Mouse (Mus musculus) neural tube, embryonic 15.5 days (tissue): ENCODE data around the gene Lctl. TPM values are rescaled to one million over a fixed set of nuclear protein-coding genes. Genes with fewer than 3 reads are reported as not detected.
A peak's percentile ranks its signal among the peaks of the same experiment; 100 is the strongest.

Experiments
- ATAC-seq: fragments of 200-750 bp; cut with Nextera tagmentation; 2 replicates; pipeline ENCODE4 v1.8.0; 2017; ENCODE audit warnings: mild to moderate bottlenecking, moderate TSS enrichment, moderate library complexity; ENCODE audit not compliant: low FRiP score
- H3K27ac ChIP-seq: fragments of 300-500 bp; sonication (generic); replicated peaks from 2 replicates; pipeline ENCODE4 v1.5.1; 2015; ENCODE audit warnings: mild to moderate bottlenecking, inconsistent platforms
- H3K27me3 ChIP-seq: fragments of 300-500 bp; sonication (generic); replicated peaks from 2 replicates; pipeline ENCODE4 v1.6.1; 2015; ENCODE audit warnings: inconsistent platforms
- H3K36me3 ChIP-seq: fragments of 300-500 bp; sonication (generic); 2 replicates; pipeline ENCODE4 v1.6.1; 2015; ENCODE audit warnings: inconsistent platforms
- H3K4me1 ChIP-seq: fragments of 300-500 bp; sonication (generic); 2 replicates; pipeline ENCODE4 v1.6.1; 2015; ENCODE audit warnings: inconsistent platforms
- H3K4me2 ChIP-seq: fragments of 300-500 bp; sonication (generic); 2 replicates; pipeline ENCODE4 v1.6.1; 2015; ENCODE audit warnings: inconsistent platforms, mild to moderate bottlenecking, moderate library complexity
- H3K4me3 ChIP-seq: fragments of 300-500 bp; sonication (generic); replicated peaks from 2 replicates; pipeline ENCODE4 v1.5.1; 2015; ENCODE audit warnings: mild to moderate bottlenecking, inconsistent platforms
- H3K9ac ChIP-seq: fragments of 300-500 bp; sonication (generic); replicated peaks from 2 replicates; pipeline ENCODE4 v1.6.1; 2015; ENCODE audit warnings: mild to moderate bottlenecking, inconsistent platforms
- H3K9me3 ChIP-seq: fragments of 300-500 bp; sonication (generic); replicated peaks from 2 replicates; pipeline ENCODE4 v1.6.1; 2016; ENCODE audit warnings: inconsistent platforms
- WGBS: fragments of 180-500 bp; shearing (Covaris S2); methylation state at CpG from one replicate; pipeline ENCODE4 v1.1.7; 2015; ENCODE audit warnings: mixed read lengths; 5-methylcytosine and 5-hydroxymethylcytosine counted together
- polyA plus RNA-seq: library from polyadenylated mRNA; unstranded; fragments of >200 nt; fragmentation: Nextera tagmentation; extraction: Ambion mirVana; gene quantifications from 2 replicates; pipeline ENCODE4 v1.2.1, GENCODE M21; 2015

Gene Lctl
- polyA plus RNA-seq, 1 experiment from 2014 or later, result not detected

GRCm38 (mm10) chr9:64086543-64086942 lies 30.4 kb upstream of the Lctl start:
- H3K9me3 ChIP-seq, result no peaks in the 10 kb centered on the region
- H3K36me3 ChIP-seq, result no peaks in the 10 kb centered on the region
- no peak overlapping the region for H3K4me3 ChIP-seq
- H3K27ac ChIP-seq, result no peak overlapping the region
- ATAC-seq, result no peak
- H3K4me1 ChIP-seq, result peaks cover 17% of the 10 kb centered on the region
- WGBS, result 80% methylated on average over 6 of the region's 6 CpGs
- no peak overlapping the region for H3K4me2 ChIP-seq
- no peak overlapping the region for H3K9ac ChIP-seq
- peaks cover 29% of the 10 kb centered on the region for H3K27me3 ChIP-seq

DNA sequence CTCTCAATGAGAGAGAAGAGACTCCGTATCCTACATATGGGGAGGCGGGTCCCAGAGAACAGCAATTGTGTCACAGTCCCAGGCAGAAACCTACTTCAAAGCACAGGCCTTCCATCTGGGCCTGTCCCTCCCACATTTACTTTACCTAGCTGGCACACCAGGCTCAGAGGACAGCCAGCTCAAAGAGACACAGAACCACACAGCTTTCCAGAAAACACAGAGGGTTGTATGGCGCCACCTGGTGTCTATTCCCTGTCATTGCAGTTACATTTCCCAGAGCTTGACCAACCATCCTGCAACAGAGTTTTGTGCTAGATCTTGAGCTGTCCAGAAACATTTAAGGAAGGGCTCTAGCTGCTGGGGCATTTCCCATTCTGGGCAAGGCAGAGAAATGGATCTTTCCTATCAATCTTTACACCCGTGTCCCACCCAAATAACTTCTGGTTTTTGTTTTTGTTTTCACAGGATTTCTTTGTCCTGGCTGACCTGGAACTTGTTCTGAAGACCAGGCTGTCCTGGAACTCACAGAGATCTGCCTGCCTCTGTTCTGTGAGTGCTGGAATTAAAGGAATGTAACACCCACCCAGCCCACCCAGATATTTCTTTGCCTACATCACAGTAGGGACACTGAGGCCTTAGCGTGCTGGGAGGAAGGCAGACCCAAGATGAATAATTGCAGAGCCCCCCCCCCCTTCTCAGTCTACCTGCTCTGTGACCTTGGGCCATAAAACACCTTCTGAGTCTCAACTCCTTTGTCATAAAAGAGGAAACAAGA lies 29.3 kb upstream of the Lctl start:
- H3K4me3 ChIP-seq, result no peak overlapping the region
- H3K9me3 ChIP-seq, result no peaks in the 10 kb centered on the region
- no peak overlapping the region for H3K4me2 ChIP-seq
- peaks cover 17% of the 10 kb centered on the region for H3K4me1 ChIP-seq
- H3K9ac ChIP-seq, result no peak overlapping the region
- no peaks in the 10 kb centered on the region for H3K36me3 ChIP-seq
- ATAC-seq, result peak; percentile 31; the same call in 1 of the 2 replicates
- H3K27me3 ChIP-seq, result peaks cover 29% of the 10 kb centered on the region
- 48% methylated on average over 5 of the region's 5 CpGs for WGBS
- no peak overlapping the region for H3K27ac ChIP-seq

DNA sequence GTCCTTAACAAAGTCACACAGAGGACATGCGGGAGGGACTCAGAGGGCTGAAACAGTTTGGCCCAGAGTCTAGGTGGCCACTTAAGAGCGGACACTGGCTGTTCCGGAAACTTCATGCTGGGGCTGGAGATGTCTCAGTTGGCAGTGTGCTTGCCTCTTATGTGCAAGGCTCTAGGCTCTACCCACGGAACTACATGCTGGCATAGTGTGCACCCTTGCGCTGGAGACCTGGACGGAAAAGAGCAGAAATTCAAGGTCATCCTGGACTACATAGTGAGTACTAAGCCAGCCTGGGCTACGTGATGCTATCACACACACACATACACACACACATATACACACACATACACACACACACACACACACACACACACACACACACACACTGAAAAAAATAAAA lies 28.6 kb upstream of the Lctl start:
- 94% methylated on average over 7 of the region's 7 CpGs for WGBS
- Histone ChIP-seq H3K4me1 (peaks cover 17% of the 10 kb centered on the region), H3K36me3 (no peaks in the 10 kb centered on the region), H3K9ac (no peak overlapping the region), H3K9me3 (no peaks in the 10 kb centered on the region), H3K27me3 (peaks cover 24% of the 10 kb centered on the region), H3K4me3 (no peak overlapping the region), H3K27ac (no peak overlapping the region), H3K4me2 (no peak overlapping the region)
- ATAC-seq, result no peak

DNA sequence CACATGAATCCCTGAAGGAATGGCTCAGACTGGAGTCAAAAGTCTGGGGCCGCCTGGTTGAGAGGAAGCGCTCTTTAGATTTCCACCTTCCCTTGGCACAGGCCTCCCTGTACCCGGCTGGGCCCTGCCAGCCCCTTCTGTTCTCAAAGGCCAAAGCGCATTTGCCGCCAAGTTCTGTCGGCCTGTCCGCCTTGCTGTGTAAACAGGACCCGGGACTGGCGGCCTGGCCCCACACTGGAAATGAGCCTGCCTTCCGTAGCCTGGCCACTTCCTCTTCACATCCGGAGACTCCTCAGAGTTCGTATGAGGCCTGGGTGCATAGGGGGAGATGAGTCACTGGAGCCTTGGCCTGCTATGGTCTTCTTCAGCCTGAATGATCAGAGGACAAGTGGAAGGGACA lies 27.9 kb upstream of the Lctl start:
- Histone ChIP-seq H3K4me3 (no peak overlapping the region), H3K9me3 (no peaks in the 10 kb centered on the region), H3K27ac (peak overlapping the region; percentile 49; the same call in 1 of the 2 replicates), H3K4me2 (no peak overlapping the region), H3K27me3 (peaks cover 17% of the 10 kb centered on the region), H3K9ac (no peak overlapping the region), H3K4me1 (peaks cover 17% of the 10 kb centered on the region), H3K36me3 (no peaks in the 10 kb centered on the region)
- WGBS, result 58% methylated on average over 12 of the region's 12 CpGs
- no peak for ATAC-seq

GRCm38 (mm10) chr9:64094083-64094482 lies 22.9 kb upstream of the Lctl start:
- H3K9me3 ChIP-seq, result no peaks in the 10 kb centered on the region
- H3K27me3 ChIP-seq, result no peaks in the 10 kb centered on the region

DNA sequence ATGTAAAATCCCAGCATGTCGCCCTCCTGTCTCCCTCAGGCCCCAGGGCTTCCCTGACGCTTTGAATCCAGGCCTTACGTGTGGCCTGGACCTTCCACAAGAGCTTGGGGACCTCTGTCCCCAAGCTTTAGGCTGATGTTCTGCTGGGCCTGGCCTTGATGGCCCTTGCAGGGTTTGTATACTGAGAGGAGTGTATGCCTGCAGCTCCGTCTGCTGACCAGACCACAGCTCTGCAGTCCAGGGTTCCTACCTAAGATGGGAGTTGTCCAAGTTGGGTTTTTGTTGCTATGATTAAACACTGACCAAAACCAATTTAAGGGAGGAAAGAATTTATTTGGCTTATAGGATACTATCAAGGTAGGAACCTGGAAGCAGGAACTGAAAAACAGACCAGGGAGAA lies 18.7 kb upstream of the Lctl start:
- no peak for ATAC-seq
- Histone ChIP-seq H3K4me1 (peaks cover 11% of the 10 kb centered on the region), H3K9ac (no peak overlapping the region), H3K27me3 (no peaks in the 10 kb centered on the region), H3K4me3 (no peak overlapping the region), H3K36me3 (no peaks in the 10 kb centered on the region), H3K27ac (no peak overlapping the region), H3K9me3 (no peaks in the 10 kb centered on the region), H3K4me2 (no peak overlapping the region)
- 76% methylated on average over 4 of the region's 4 CpGs for WGBS

More at GRCm38 (mm10) chr9:64094083-64094482, 22.9 kb upstream of the Lctl start:
- no peak for ATAC-seq
- 44% methylated on average over 11 of the region's 11 CpGs for WGBS
- no peak overlapping the region for H3K27ac ChIP-seq
- no peak overlapping the region for H3K4me3 ChIP-seq
- H3K4me1 ChIP-seq, result peaks cover 11% of the 10 kb centered on the region
- no peak overlapping the region for H3K4me2 ChIP-seq
- no peak overlapping the region for H3K9ac ChIP-seq
- H3K36me3 ChIP-seq, result no peaks in the 10 kb centered on the region

GRCm38 (mm10) chr9:64100442-64100841 lies 16.5 kb upstream of the Lctl start:
- no peak overlapping the region for H3K9ac ChIP-seq
- WGBS, result 3% methylated on average over 4 of the region's 4 CpGs
- H3K9me3 ChIP-seq, result no peaks in the 10 kb centered on the region
- H3K27ac ChIP-seq, result no peak overlapping the region
- no peaks in the 10 kb centered on the region for H3K27me3 ChIP-seq
- H3K4me2 ChIP-seq, result no peak overlapping the region
- ATAC-seq, result no peak
- no peaks in the 10 kb centered on the region for H3K4me1 ChIP-seq
- H3K4me3 ChIP-seq, result no peak overlapping the region
- H3K36me3 ChIP-seq, result no peaks in the 10 kb centered on the region

DNA sequence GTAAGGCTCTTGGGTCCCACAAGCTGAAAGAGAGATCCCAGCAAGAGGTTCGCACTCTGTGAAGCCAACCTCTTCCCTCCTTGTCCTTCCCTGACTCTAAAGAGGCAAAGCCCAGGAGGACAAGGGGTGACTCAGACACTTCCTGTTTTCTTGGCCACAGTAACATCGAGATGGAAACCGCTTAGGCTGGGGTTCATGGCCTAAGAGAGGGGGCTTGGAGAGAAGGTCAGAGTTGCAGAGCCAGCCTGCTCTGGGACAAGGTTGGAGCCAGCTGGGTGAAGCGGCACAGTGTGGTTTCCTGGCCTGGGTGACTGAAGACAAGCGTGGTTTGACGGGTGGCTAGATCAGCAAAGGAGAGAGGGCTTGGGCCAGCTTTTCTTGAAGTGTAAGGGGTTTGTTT lies 11.6 kb upstream of the Lctl start:
- no peaks in the 10 kb centered on the region for H3K9me3 ChIP-seq
- WGBS, result 89% methylated on average over 6 of the region's 6 CpGs
- no peaks in the 10 kb centered on the region for H3K27me3 ChIP-seq
- H3K4me1 ChIP-seq, result no peaks in the 10 kb centered on the region
- H3K36me3 ChIP-seq, result no peaks in the 10 kb centered on the region
- H3K27ac ChIP-seq, result no peak overlapping the region
- H3K9ac ChIP-seq, result no peak overlapping the region
- no peak overlapping the region for H3K4me3 ChIP-seq
- H3K4me2 ChIP-seq, result no peak overlapping the region
- ATAC-seq, result no peak

DNA sequence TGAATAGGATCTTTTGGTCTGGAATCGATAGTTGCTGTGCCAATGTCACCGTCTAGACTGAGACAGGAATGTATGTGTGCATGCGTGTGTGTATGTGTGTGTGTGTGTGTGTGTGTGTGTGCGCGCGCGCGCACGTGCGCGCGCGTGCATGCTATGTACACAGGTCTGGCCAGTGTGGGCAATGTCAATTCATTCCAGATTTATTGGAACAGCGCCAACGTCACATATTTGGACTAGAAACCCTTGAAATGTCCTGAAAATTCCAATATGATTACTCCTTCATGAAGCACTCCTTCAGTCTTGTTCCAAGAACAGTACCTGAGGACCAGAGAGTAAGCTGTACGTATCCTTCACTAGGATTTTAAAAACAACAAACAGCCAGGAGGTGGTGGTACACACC lies 6.4 kb upstream of the Lctl start:
- no peaks in the 10 kb centered on the region for H3K4me1 ChIP-seq
- no peaks in the 10 kb centered on the region for H3K9me3 ChIP-seq
- no peaks in the 10 kb centered on the region for H3K27me3 ChIP-seq
- no peak overlapping the region for H3K4me2 ChIP-seq
- H3K4me3 ChIP-seq, result no peak overlapping the region
- H3K36me3 ChIP-seq, result no peaks in the 10 kb centered on the region
- H3K27ac ChIP-seq, result no peak overlapping the region
- ATAC-seq, result no peak
- 96% methylated on average over 16 of the region's 16 CpGs for WGBS
- no peak overlapping the region for H3K9ac ChIP-seq

GRCm38 (mm10) chr9:64114646-64115045 lies 2.3 kb upstream of the Lctl start:
- H3K4me1 ChIP-seq, result no peaks in the 10 kb centered on the region
- no peak for ATAC-seq
- H3K36me3 ChIP-seq, result no peaks in the 10 kb centered on the region
- H3K4me2 ChIP-seq, result no peak overlapping the region
- 45% methylated on average over 2 of the region's 2 CpGs for WGBS
- no peaks in the 10 kb centered on the region for H3K9me3 ChIP-seq
- no peak overlapping the region for H3K9ac ChIP-seq
- H3K4me3 ChIP-seq, result no peak overlapping the region
- H3K27ac ChIP-seq, result no peak overlapping the region
- H3K27me3 ChIP-seq, result no peaks in the 10 kb centered on the region

DNA sequence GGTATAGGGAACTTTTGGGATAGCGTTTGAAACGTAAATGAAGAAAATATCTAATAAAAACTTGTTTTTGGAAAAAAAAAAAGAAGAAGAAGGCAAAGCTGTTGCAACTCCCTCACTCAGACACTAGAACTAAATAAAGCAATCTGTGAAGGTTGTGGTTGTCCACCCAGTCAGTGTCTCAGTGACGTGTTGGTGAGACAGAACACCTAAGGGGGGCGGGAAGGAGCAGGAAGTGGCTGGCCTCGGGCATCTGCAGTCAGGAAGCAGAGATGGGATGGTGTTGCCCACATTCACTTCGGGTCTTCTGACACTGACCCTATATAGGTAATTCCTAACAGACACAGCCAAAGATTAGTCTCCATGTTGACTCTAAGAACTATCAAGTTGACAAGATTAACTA lies 1.2 kb upstream of the Lctl start:
- H3K4me3 ChIP-seq, result no peak overlapping the region
- no peaks in the 10 kb centered on the region for H3K27me3 ChIP-seq
- H3K27ac ChIP-seq, result no peak overlapping the region
- H3K36me3 ChIP-seq, result no peaks in the 10 kb centered on the region
- H3K9ac ChIP-seq, result no peak overlapping the region
- no peaks in the 10 kb centered on the region for H3K4me1 ChIP-seq
- ATAC-seq, result no peak
- H3K9me3 ChIP-seq, result no peaks in the 10 kb centered on the region
- WGBS, result 88% methylated on average over 6 of the region's 6 CpGs
- no peak overlapping the region for H3K4me2 ChIP-seq

DNA sequence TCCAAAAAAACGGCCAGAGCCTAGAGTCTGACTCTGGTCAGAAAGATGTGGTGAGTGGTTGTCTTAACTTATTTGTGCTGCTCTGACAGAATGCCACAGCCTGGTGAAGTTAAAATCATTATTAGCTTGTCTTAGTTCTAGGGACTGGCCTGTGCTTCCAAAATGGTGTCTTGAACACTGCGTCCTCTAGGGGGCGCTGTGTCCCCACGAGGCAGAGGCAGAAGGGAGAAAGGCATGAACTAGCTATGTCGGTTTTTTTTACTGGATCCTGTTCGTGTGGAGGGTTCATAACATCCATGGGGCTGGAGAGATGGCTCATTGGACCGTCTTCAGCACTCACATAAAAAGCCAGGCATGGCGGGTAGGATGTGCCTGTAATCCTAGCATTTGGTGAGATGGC lies 3.0 kb downstream of the Lctl start:
- 32% methylated on average over 8 of the region's 8 CpGs for WGBS
- no peaks in the 10 kb centered on the region for H3K9me3 ChIP-seq
- no peak overlapping the region for H3K9ac ChIP-seq
- H3K36me3 ChIP-seq, result no peaks in the 10 kb centered on the region
- H3K27ac ChIP-seq, result no peak overlapping the region
- no peak overlapping the region for H3K4me2 ChIP-seq
- no peak for ATAC-seq
- H3K4me1 ChIP-seq, result no peaks in the 10 kb centered on the region
- H3K27me3 ChIP-seq, result no peaks in the 10 kb centered on the region
- H3K4me3 ChIP-seq, result no peak overlapping the region
